Mouse (Mus musculus) bone marrow macrophage, adult 2 months (primary cell): ENCODE measurements around the gene Vmn2r83. TPM values are rescaled to one million over a fixed set of nuclear protein-coding genes. Genes with fewer than 3 reads are reported as not detected.

Source experiments
- H3K27ac ChIP-seq: 2 replicates; pipeline ENCODE4 v1.5.1; 2012; ENCODE audit warnings: low read depth, low read length; ENCODE audit not compliant: insufficient read depth
- H3K4me1 ChIP-seq: 2 replicates; pipeline ENCODE4 v1.6.1; 2012; ENCODE audit warnings: low read length; ENCODE audit not compliant: control insufficient read depth, insufficient read depth
- H3K4me3 ChIP-seq: 2 replicates; pipeline ENCODE4 v1.5.1; 2012; ENCODE audit warnings: mild to moderate bottlenecking, low read length, moderate library complexity; ENCODE audit not compliant: insufficient read depth
- CTCF ChIP-seq: IDR thresholded peaks from 2 replicates; pipeline ENCODE4 v1.5.1; 2012; ENCODE audit warnings: low read depth, mild to moderate bottlenecking, low read length, moderate library complexity
- POLR2A ChIP-seq: IDR thresholded peaks from 2 replicates; pipeline ENCODE4 v1.6.1; 2012; ENCODE audit warnings: mild to moderate bottlenecking, low read depth, low read length, borderline replicate concordance
- polyA plus RNA-seq: library from polyadenylated mRNA; stranded (reverse); fragments of >200 nt; gene quantifications from 2 replicates; pipeline ENCODE4 v1.2.4, GENCODE M21; 2012; ENCODE audit not compliant: missing spikeins, insufficient read depth, insufficient read length

Gene Vmn2r83
- polyA plus RNA-seq, 1 experiment: not detected

DNA sequence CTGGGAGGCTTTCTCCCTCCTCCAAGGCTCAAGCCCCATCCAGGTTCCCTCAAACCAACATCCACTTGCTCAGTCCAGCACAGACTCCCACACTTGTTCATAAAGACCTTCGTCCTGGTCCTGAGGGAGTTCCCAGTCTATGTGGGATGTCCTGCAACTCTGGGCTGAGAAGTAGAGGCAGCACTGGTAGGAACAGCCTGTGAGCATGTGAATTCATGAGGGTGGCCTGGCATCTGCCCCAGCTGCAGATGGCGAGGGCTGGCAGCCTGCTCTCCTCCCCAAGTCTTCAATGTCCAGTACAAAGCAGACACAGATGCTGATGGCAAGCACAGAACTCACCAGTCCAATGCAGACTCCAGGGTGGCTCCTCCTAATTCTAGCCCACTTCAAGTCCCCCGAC is 69.8 kb downstream of the Vmn2r83 start:
- H3K27ac ChIP-seq: peak overlapping the region; percentile 65
- TF ChIP-seq CTCF (no peak), POLR2A (no peak)
- H3K4me1 ChIP-seq: peaks cover 27% of the 10 kb centered on the region
- H3K4me3 ChIP-seq: no peak overlapping the region

DNA sequence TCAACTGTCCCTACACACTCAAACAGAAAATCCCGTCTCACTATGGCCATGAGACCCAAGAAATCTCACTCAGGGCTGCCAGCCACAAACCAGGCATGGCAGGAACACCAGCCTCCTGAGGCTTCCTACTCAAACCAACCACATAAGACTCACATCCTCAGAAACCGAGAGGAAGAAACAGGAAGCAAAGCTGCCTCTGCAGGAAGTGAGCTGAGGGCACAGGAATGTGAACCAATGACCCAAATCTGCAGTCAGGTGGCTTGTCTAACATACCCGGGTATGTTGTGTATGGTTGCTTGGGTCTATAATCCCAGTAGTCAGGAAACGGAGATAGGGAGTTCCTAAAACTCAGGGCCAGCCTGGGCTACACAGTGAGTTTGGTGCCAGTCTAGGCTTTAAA is 70.3 kb downstream of the Vmn2r83 start:
- Histone ChIP-seq H3K4me1 (peaks cover 27% of the 10 kb centered on the region), H3K27ac (peak overlapping the region; percentile 65), H3K4me3 (no peak overlapping the region)
- TF ChIP-seq POLR2A: no peak
- TF ChIP-seq CTCF: no peak

DNA sequence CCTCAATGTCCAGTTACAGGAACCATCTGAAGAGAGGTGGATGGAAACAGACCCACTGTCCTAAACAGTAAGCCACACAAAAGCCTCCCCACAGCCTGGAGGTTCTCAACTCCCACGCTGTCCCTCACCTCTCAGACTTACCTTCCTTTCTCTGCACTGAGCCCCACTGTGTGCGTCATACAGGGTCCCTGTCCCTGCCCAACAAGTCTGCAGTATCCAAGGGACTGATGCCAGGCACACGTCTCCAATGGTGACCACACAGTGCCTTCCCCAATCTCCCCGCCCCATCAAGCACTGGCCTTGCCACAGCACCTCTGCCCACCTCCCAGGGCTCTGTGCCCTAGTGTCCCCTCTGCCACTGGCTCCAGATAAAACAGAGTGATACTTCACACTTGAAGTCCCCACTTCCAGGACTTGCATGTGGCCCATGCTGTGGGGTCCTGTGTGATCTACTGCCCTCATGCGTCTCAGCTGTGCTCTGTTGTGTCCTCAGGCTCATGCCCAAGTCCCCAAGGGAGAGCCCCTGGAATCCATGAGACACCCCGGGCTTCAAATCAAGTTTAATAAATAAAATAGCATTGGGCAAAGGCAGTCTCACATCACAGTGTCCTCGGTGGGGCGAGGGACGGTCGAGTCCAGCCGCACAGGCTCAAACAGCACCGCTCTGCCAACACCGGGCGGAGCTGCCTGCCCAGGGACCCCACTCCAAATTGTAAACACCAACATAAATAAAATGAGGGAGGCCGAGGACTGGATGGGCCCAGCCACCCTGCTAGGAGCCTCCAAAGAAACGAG is 71.4 kb downstream of the Vmn2r83 start:
- peak overlapping the region; percentile 65 for H3K27ac ChIP-seq
- no peak overlapping the region for H3K4me3 ChIP-seq
- H3K4me1 ChIP-seq: peaks cover 27% of the 10 kb centered on the region
- TF ChIP-seq CTCF (no peak), POLR2A (no peak)

DNA sequence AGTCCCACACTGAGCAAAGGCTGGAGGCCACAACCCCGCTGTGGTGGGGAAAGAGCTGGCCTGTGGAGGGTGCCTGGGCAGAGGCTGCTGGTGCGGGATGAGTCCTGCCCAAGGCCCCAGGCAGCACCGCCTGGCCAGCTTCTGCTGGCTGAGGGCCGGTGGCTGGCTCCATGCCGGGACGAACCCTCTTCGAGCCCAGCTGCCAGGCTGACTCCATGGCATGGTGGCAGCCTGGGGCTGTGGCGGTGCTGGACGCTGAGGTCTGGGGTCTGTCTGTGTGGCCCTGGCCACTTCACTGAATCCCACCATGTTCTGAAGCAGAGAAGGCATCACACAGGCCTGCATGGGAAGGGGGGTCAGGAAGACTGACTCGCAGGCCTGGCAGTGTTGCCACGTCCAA is 72.2 kb downstream of the Vmn2r83 start:
- peaks cover 19% of the 10 kb centered on the region for H3K4me1 ChIP-seq
- no peak overlapping the region for H3K27ac ChIP-seq
- H3K4me3 ChIP-seq: no peak overlapping the region
- no peak for TF ChIP-seq POLR2A
- no peak for TF ChIP-seq CTCF

DNA sequence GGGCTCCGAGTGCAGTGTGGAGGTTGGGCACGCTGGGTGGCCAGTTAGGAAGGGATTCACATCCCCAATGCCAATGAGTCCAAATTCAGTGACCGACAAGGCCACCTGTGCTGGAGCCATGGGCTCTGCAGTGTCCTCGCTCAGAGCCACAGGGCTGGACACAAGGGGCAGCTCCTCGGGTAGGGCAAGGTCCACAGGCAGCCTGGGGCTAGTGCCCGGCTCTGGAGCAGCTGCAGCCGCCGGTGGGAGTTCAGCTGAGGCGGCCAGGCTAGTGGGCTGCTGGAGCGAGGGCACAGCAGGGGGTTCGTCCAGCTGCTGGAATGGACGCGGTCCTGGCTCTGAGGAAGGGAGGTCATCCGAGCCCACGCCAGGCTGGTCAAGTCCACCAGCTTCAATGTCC is 73.0 kb downstream of the Vmn2r83 start:
- Histone ChIP-seq H3K4me1 (peaks cover 14% of the 10 kb centered on the region), H3K4me3 (no peak overlapping the region), H3K27ac (no peak overlapping the region)
- TF ChIP-seq CTCF (no peak), POLR2A (no peak)

DNA sequence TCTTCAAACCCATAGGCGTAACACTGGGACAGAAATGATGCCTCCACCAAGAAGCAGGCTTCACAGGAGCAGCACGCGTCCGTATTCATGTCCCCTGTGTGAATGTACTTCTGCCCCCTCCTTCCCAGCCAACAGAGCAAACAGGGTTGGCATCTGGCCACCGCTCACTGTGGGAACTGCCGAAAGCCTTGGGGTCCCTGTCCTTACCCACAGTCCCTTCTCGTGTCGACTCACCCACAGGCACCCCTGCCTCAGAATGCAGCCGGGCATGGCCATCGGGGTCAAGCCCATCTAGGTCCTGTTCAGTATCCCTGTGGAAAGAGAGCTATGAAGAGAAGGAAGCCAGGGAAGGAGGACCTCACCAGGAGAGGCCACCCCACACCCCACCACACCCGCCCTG is 73.6 kb downstream of the Vmn2r83 start:
- Histone ChIP-seq H3K4me1 (peaks cover 20% of the 10 kb centered on the region), H3K4me3 (no peak overlapping the region), H3K27ac (no peak overlapping the region)
- TF ChIP-seq CTCF (no peak), POLR2A (no peak)

Other genes with a start within 250 kb of the Vmn2r83 start
- gene Vmn2r81, start 221.0 kb upstream of the Vmn2r83 start, polyA plus RNA-seq: not detected in 2 replicates
- not detected in 2 replicates for gene Vmn2r82, start 112.2 kb upstream of the Vmn2r83 start, polyA plus RNA-seq
- 16.9 and 21.1 TPM in 2 replicates for gene Plpp2, start 65.1 kb downstream of the Vmn2r83 start, polyA plus RNA-seq
- 32.1 and 35.1 TPM in 2 replicates for gene Mier2, start 86.5 kb downstream of the Vmn2r83 start, polyA plus RNA-seq
- gene Theg, start 118.6 kb downstream of the Vmn2r83 start, polyA plus RNA-seq: not detected in 2 replicates
- 0.29 TPM in 1 of 2 replicates, not detected in the other for gene C2cd4c, start 145.3 kb downstream of the Vmn2r83 start, polyA plus RNA-seq
- 0.40 and 0.71 TPM in 2 replicates for gene Shc2, start 169.2 kb downstream of the Vmn2r83 start, polyA plus RNA-seq
- not detected in 2 replicates for gene Odf3l2, start 177.0 kb downstream of the Vmn2r83 start, polyA plus RNA-seq
- not detected in 2 replicates for gene Madcam1, start 195.8 kb downstream of the Vmn2r83 start, polyA plus RNA-seq
- 32.7 and 36.2 TPM in 2 replicates for gene Tpgs1, start 200.6 kb downstream of the Vmn2r83 start, polyA plus RNA-seq
- 74.9 and 77.1 TPM in 2 replicates for gene Cdc34, start 213.5 kb downstream of the Vmn2r83 start, polyA plus RNA-seq
- gene Gzmm, start 220.3 kb downstream of the Vmn2r83 start, polyA plus RNA-seq: 0.84 TPM in 1 of 2 replicates, not detected in the other
- 300 and 307 TPM in 2 replicates for gene Bsg, start 235.8 kb downstream of the Vmn2r83 start, polyA plus RNA-seq
- gene Hcn2, start 247.9 kb downstream of the Vmn2r83 start, polyA plus RNA-seq: 0.86 and 1.3 TPM in 2 replicates